Mouse (Mus musculus) heart, embryonic 11.5 days (tissue): Measurements from ENCODE around the gene Tmprss13. TPM values are rescaled to one million over a fixed set of nuclear protein-coding genes. Genes with fewer than 3 reads are reported as not detected.

Experiments
- ATAC-seq: fragments of 200-750 bp; cut with Nextera tagmentation; replicated peaks from 2 replicates; pipeline ENCODE4 v1.8.0; 2017; ENCODE audit warnings: moderate library complexity; ENCODE audit not compliant: insufficient number of reproducible peaks, low FRiP score, low TSS enrichment
- H3K27ac ChIP-seq: fragments of 300-500 bp; sonication (generic); 2 replicates; pipeline ENCODE4 v1.5.1; 2014; ENCODE audit warnings: mild to moderate bottlenecking, low read depth, low read length
- H3K27me3 ChIP-seq: fragments of 300-500 bp; sonication (generic); 2 replicates; pipeline ENCODE4 v1.6.1; 2014; ENCODE audit warnings: mild to moderate bottlenecking, low read length, mixed read lengths; ENCODE audit not compliant: control insufficient read depth, insufficient read depth
- H3K36me3 ChIP-seq: fragments of 300-500 bp; sonication (generic); 2 replicates; pipeline ENCODE4 v1.6.1; 2014; ENCODE audit warnings: mild to moderate bottlenecking, low read length, moderate library complexity, mixed read lengths; ENCODE audit not compliant: control insufficient read depth, insufficient read depth
- H3K4me1 ChIP-seq: fragments of 300-500 bp; sonication (generic); 2 replicates; pipeline ENCODE4 v1.6.1; 2014; ENCODE audit warnings: low read length; ENCODE audit not compliant: control insufficient read depth, insufficient read depth
- H3K4me2 ChIP-seq: fragments of 300-500 bp; sonication (generic); 2 replicates; pipeline ENCODE4 v1.6.1; 2014; ENCODE audit warnings: mild to moderate bottlenecking, moderate library complexity
- H3K4me3 ChIP-seq: fragments of 300-500 bp; sonication (generic); 2 replicates; pipeline ENCODE4 v1.5.1; 2014; ENCODE audit warnings: low read depth, low read length
- H3K9ac ChIP-seq: fragments of 300-500 bp; sonication (generic); 2 replicates; pipeline ENCODE4 v1.6.1; 2014; ENCODE audit warnings: mild to moderate bottlenecking, low read depth, low read length, moderate library complexity
- H3K9me3 ChIP-seq: fragments of 300-500 bp; sonication (generic); replicated peaks from 2 replicates; pipeline ENCODE4 v1.6.1; 2016; ENCODE audit warnings: low read length; ENCODE audit not compliant: control insufficient read depth
- WGBS: fragments of 180-500 bp; shearing (Covaris S2); extraction: QIAGEN DNeasy Blood & Tissue Kit; methylation state at CpG from one replicate; pipeline ENCODE4 v1.1.7; 2014; ENCODE audit not compliant: insufficient replicate concordance; 5-methylcytosine and 5-hydroxymethylcytosine counted together
- polyA plus RNA-seq: library from polyadenylated mRNA; unstranded; fragments of >200 nt; fragmentation: Nextera tagmentation; extraction: Ambion mirVana; gene quantifications from 2 replicates; pipeline ENCODE4 v1.2.1, GENCODE M21; 2014

Gene Tmprss13
- polyA plus RNA-seq, 1 experiment from 2014 or later = 0.31 TPM

GRCm38 (mm10) chr9:45346276-45346675, 27.4 kb downstream of the Tmprss13 start:
- H3K4me1 ChIP-seq = no peaks in the 10 kb centered on the region
- H3K4me2 ChIP-seq = no peak overlapping the region
- no peak overlapping the region for H3K4me3 ChIP-seq
- H3K9me3 ChIP-seq = no peaks in the 10 kb centered on the region
- WGBS = 79% methylated on average over 6 of the region's 6 CpGs
- no peak for ATAC-seq
- H3K27me3 ChIP-seq = no peaks in the 10 kb centered on the region; the same call in 1 of the 2 replicates
- H3K9ac ChIP-seq = no peak overlapping the region
- no peak overlapping the region for H3K27ac ChIP-seq
- H3K36me3 ChIP-seq = no peaks in the 10 kb centered on the region

- Histone ChIP-seq H3K9me3 (no peaks in the 10 kb centered on the region), H3K27ac (no peak overlapping the region), H3K9ac (no peak overlapping the region), H3K4me1 (no peaks in the 10 kb centered on the region), H3K4me3 (no peak overlapping the region), H3K4me2 (no peak overlapping the region), H3K36me3 (no peaks in the 10 kb centered on the region), H3K27me3 (no peaks in the 10 kb centered on the region)
- ATAC-seq = no peak
- 74% methylated on average over 6 of the region's 6 CpGs for WGBS
Measured at GRCm38 (mm10) chr9:45348560-45348959, 29.7 kb downstream of the Tmprss13 start.

GRCm38 (mm10) chr9:45349181-45349580, 30.3 kb downstream of the Tmprss13 start:
- Histone ChIP-seq H3K27ac (no peak overlapping the region), H3K9ac (no peak overlapping the region), H3K27me3 (no peaks in the 10 kb centered on the region), H3K4me3 (no peak overlapping the region), H3K4me2 (no peak overlapping the region), H3K4me1 (no peaks in the 10 kb centered on the region), H3K36me3 (no peaks in the 10 kb centered on the region), H3K9me3 (no peaks in the 10 kb centered on the region)
- ATAC-seq = no peak
- 56% methylated on average over 4 of the region's 4 CpGs for WGBS

GRCm38 (mm10) chr9:45349851-45350250, 31.0 kb downstream of the Tmprss13 start:
- ATAC-seq = no peak
- Histone ChIP-seq H3K9ac (no peak overlapping the region), H3K27me3 (no peaks in the 10 kb centered on the region), H3K4me1 (no peaks in the 10 kb centered on the region), H3K27ac (no peak overlapping the region), H3K4me2 (no peak overlapping the region), H3K4me3 (no peak overlapping the region), H3K36me3 (no peaks in the 10 kb centered on the region), H3K9me3 (no peaks in the 10 kb centered on the region)
- 24% methylated on average over 5 of the region's 5 CpGs for WGBS

GRCm38 (mm10) chr9:45355192-45355591, 36.3 kb downstream of the Tmprss13 start:
- Histone ChIP-seq H3K4me3 (no peak overlapping the region), H3K4me2 (no peak overlapping the region), H3K9ac (no peak overlapping the region), H3K9me3 (no peaks in the 10 kb centered on the region), H3K27me3 (no peaks in the 10 kb centered on the region), H3K36me3 (no peaks in the 10 kb centered on the region), H3K4me1 (no peaks in the 10 kb centered on the region), H3K27ac (no peak overlapping the region)
- no peak for ATAC-seq
- 79% methylated on average over 2 of the region's 2 CpGs for WGBS

- Histone ChIP-seq H3K27ac (no peak overlapping the region), H3K4me2 (no peak overlapping the region), H3K9ac (no peak overlapping the region), H3K36me3 (no peaks in the 10 kb centered on the region), H3K9me3 (no peaks in the 10 kb centered on the region), H3K4me3 (no peak overlapping the region), H3K27me3 (no peaks in the 10 kb centered on the region), H3K4me1 (0 out of 2 replicates have a peak, but pooled peaks cover 3% of the 10 kb centered on the region)
- no peak for ATAC-seq
- 54% methylated on average over 7 of the region's 7 CpGs for WGBS
Measured at GRCm38 (mm10) chr9:45358356-45358755, 39.5 kb downstream of the Tmprss13 start.

- ATAC-seq = no peak
- H3K4me1 ChIP-seq = 0 out of 2 replicates have a peak, but pooled peaks cover 3% of the 10 kb centered on the region
- H3K4me2 ChIP-seq = no peak overlapping the region
- no peaks in the 10 kb centered on the region for H3K36me3 ChIP-seq
- H3K9ac ChIP-seq = no peak overlapping the region
- no peak overlapping the region for H3K27ac ChIP-seq
- no peaks in the 10 kb centered on the region for H3K9me3 ChIP-seq
- H3K27me3 ChIP-seq = no peaks in the 10 kb centered on the region
- H3K4me3 ChIP-seq = no peak overlapping the region
- 12% methylated on average over 2 of the region's 2 CpGs for whole genome bisulfite sequencing
Measured at GRCm38 (mm10) chr9:45362051-45362461, 43.2 kb downstream of the Tmprss13 start.

GRCm38 (mm10) chr9:45363639-45364214, 44.8 kb downstream of the Tmprss13 start:
- no peaks in the 10 kb centered on the region for H3K36me3 ChIP-seq
- ATAC-seq = no peak
- H3K4me3 ChIP-seq = no peak overlapping the region
- WGBS = 58% methylated on average over 7 of the region's 7 CpGs
- H3K4me2 ChIP-seq = no peak overlapping the region
- no peaks in the 10 kb centered on the region for H3K27me3 ChIP-seq
- H3K27ac ChIP-seq = no peak overlapping the region
- peaks cover 10% of the 10 kb centered on the region; the same call in 1 of the 2 replicates for H3K4me1 ChIP-seq
- H3K9me3 ChIP-seq = no peaks in the 10 kb centered on the region
- H3K9ac ChIP-seq = no peak overlapping the region

GRCm38 (mm10) chr9:45367716-45368115, 48.8 kb downstream of the Tmprss13 start:
- 43% methylated on average over 8 of the region's 8 CpGs for WGBS
- no peak for ATAC-seq

More at GRCm38 (mm10) chr9:45367716-45368115, 48.8 kb downstream of the Tmprss13 start:
- no peak overlapping the region for H3K4me3 ChIP-seq
- H3K36me3 ChIP-seq = no peaks in the 10 kb centered on the region
- no peak overlapping the region for H3K27ac ChIP-seq
- H3K27me3 ChIP-seq = no peaks in the 10 kb centered on the region
- no peaks in the 10 kb centered on the region for H3K9me3 ChIP-seq
- peaks cover 8% of the 10 kb centered on the region; the same call in 1 of the 2 replicates for H3K4me1 ChIP-seq
- H3K9ac ChIP-seq = no peak overlapping the region
- no peak overlapping the region for H3K4me2 ChIP-seq
